ENCODE assay signal across 21 mouse cellular contexts in the genomic region with DNA sequence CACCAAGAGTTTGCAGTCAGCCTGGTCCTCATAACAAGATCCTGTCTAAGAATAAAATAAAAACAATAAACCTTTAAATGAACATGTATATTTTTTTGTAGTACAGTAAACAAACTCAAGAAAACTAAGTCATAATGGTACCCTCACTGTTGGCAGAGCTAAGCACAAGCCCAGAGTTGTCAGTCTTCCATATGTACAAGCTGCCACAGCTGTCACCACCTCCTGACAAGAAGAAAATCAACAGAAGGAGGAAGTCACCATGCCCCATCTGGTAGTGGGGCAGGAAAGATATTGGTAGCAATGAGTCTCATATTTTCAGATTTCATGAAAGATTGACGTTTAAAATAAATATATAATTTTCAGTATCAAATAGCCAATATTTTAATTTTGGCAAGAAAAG.
"Had no signal": no experiment of that assay in that cellular context is flagged by ENCODE, and none has a peak within 500 bp of the region (broad histone marks: within the 10 kb centered on the region; RNA-seq: fewer than 3 reads in every experiment).

No protein-coding gene starts in this region.

- H3K9me3 ChIP-seq: lung, embryonic 15.5 days; midbrain, embryonic 10.5 days; midbrain, embryonic 12.5 days; neural tube, embryonic 13.5 days; neural tube, embryonic 15.5 days had no signal

- H3K36me3 ChIP-seq: lung, embryonic 15.5 days; midbrain, embryonic 10.5 days; midbrain, embryonic 12.5 days; neural tube, embryonic 13.5 days; neural tube, embryonic 15.5 days had no signal

- DNase-seq: lung, adult 2 months; lung, postnatal 14 days; lung, postnatal 36 days; midbrain, embryonic 14.5 days; retina, postnatal 1 day; right cerebral cortex, adult 18-20 months; right cerebral cortex, postnatal 25 days; right cerebral cortex, postnatal 4 days; spleen, adult 18-20 months; thymus, adult 18-20 months; thymus, postnatal 14 days; thymus, postnatal 36 days had no signal

- H3K27ac ChIP-seq: lung, embryonic 15.5 days; macrophage; midbrain, embryonic 10.5 days; midbrain, embryonic 12.5 days; neural tube, embryonic 13.5 days; neural tube, embryonic 15.5 days had no signal

- H3K4me2 ChIP-seq: lung, embryonic 15.5 days; midbrain, embryonic 12.5 days; neural tube, embryonic 13.5 days; neural tube, embryonic 15.5 days had no signal

- H3K9ac ChIP-seq: lung, embryonic 15.5 days; midbrain, embryonic 12.5 days; neural tube, embryonic 13.5 days; neural tube, embryonic 15.5 days had no signal

- H3K4me3 ChIP-seq: lung, embryonic 15.5 days; midbrain, embryonic 10.5 days; midbrain, embryonic 12.5 days; myocyte; neural tube, embryonic 13.5 days; neural tube, embryonic 15.5 days had no signal

- H3K27me3 ChIP-seq: lung, embryonic 15.5 days; midbrain, embryonic 12.5 days; neural tube, embryonic 13.5 days; neural tube, embryonic 15.5 days had no signal

- H3K4me1 ChIP-seq: lung, embryonic 15.5 days; midbrain, embryonic 10.5 days; midbrain, embryonic 12.5 days; neural tube, embryonic 13.5 days; neural tube, embryonic 15.5 days had no signal

- ATAC-seq: lung, postnatal 0 days; midbrain, embryonic 16.5 days had no signal
